Mouse (Mus musculus) brown adipose tissue, adult 24 weeks (tissue): Measurements from ENCODE around the gene Gng2. TPM values are rescaled to one million over a fixed set of nuclear protein-coding genes. Genes with fewer than 3 reads are reported as not detected.
"Not testable (repeated sequence)": the region's sequence is repeated elsewhere in the genome, so short reads cannot be mapped to it uniquely, and the experiment has no call there.

Experiments used
- H3K27ac ChIP-seq: fragments of 200-500 bp; replicated peaks from 2 replicates; pipeline ENCODE4 v1.5.1; 2012; ENCODE audit warnings: low read depth, mild to moderate bottlenecking, low read length
- H3K4me1 ChIP-seq: fragments of 200-500 bp; 2 replicates; pipeline ENCODE4 v1.6.1; 2012; ENCODE audit warnings: low read length, mixed read lengths; ENCODE audit not compliant: control insufficient read depth, insufficient read depth, insufficient read length
- H3K4me3 ChIP-seq: fragments of 200-500 bp; 2 replicates; pipeline ENCODE4 v1.5.1; 2012; ENCODE audit warnings: low read depth, mild to moderate bottlenecking, low read length, moderate library complexity; ENCODE audit not compliant: insufficient read depth
- polyA plus RNA-seq: library from polyadenylated mRNA; stranded (reverse); fragments of >200 nt; gene quantifications from 2 replicates; pipeline ENCODE4 v1.2.4, GENCODE M21; 2012; ENCODE audit not compliant: missing spikeins, insufficient read depth, insufficient read length

Gene Gng2
- polyA plus RNA-seq, 1 experiment = 14.1 TPM

- Histone ChIP-seq H3K4me1 (no peaks in the 10 kb centered on the region), H3K4me3 (no peak overlapping the region), H3K27ac (no peak overlapping the region)
Measured at GRCm38 (mm10) chr14:19927879-19928278, 49.5 kb downstream of the Gng2 start.

DNA sequence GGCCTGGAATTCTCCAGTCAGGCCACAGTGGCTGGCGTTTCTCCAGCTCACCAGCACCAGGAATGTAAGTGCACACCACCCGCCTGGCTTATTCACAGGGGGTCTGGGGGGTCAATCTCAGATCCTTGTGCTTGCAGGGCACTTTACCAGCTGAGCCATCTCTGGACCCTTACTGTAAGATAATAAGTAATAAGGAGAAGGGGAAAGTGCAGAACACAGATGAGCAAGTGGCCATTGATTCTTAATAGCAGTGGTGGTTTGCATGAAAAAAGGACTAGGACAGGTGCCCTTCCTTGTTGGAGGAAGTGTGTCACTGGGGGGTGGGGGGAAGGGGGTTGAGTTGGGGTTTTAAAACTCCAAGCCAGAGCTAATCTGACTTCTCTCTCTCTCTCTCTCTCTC, 50.3 kb downstream of the Gng2 start:
- no peak overlapping the region for H3K4me3 ChIP-seq
- no peak overlapping the region for H3K27ac ChIP-seq

GRCm38 (mm10) chr14:19926312-19926711, 51.1 kb downstream of the Gng2 start:
- Histone ChIP-seq H3K4me3 (no peak overlapping the region), H3K4me1 (no peaks in the 10 kb centered on the region), H3K27ac (no peak overlapping the region)

More for the DNA sequence above, 50.3 kb downstream of the Gng2 start:
- H3K4me1 ChIP-seq = no peaks in the 10 kb centered on the region

GRCm38 (mm10) chr14:19925157-19925556, 52.3 kb downstream of the Gng2 start:
- no peak overlapping the region for H3K27ac ChIP-seq

DNA sequence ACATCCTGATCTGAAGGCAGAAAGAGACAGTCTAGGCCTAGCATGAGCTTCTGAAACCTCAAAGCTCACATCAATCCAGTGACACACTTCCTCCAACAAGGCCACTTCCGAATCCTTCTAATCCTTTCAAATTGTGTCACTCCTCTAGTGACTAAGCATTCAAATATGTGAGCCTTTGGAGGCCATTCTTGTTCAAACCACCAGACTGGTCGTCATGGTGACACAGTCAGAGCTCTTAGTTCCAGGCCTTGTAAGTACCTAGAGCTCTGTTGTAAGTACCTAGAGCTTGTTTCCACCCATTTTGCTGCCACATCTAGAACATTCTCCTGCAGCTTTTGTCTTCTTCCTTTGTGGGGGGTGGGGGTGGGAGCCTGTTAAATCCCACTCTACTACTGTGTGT, 53.3 kb downstream of the Gng2 start:
- Histone ChIP-seq H3K27ac (no peak overlapping the region), H3K4me1 (no peaks in the 10 kb centered on the region)

More at GRCm38 (mm10) chr14:19925157-19925556, 52.3 kb downstream of the Gng2 start:
- H3K4me3 ChIP-seq = no peak overlapping the region
- no peaks in the 10 kb centered on the region for H3K4me1 ChIP-seq

DNA sequence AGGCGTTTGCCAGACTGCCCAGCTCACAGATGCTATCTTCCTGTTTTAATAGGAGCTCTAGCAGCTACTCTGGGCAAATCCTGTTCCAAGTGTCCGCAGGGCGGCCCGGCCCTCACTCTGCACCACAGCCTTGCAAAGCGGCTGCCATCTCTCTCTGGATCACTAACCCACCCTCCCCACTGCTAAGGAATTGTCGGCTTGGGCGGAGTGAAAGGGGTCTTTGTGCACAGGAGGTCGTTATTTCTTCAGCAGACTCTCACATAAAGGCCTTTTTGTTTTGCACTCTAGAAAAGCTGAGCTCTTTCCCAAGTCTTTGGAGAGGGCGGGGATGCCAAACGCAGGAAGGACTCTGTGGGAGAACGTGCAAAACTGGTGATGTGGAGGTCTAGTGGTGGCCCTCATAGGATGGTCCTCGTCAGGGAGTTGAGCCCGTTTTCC, 57.2 kb downstream of the Gng2 start:
- H3K4me3 ChIP-seq = no peak overlapping the region
- no peak overlapping the region for H3K27ac ChIP-seq
- H3K4me1 ChIP-seq = no peaks in the 10 kb centered on the region

More for the DNA sequence above, 53.3 kb downstream of the Gng2 start:
- H3K4me3 ChIP-seq = no peak overlapping the region

- H3K4me3 ChIP-seq = no peak overlapping the region
- H3K4me1 ChIP-seq = no peaks in the 10 kb centered on the region
- no peak overlapping the region for H3K27ac ChIP-seq
Measured at GRCm38 (mm10) chr14:19919789-19920188, 57.6 kb downstream of the Gng2 start.

DNA sequence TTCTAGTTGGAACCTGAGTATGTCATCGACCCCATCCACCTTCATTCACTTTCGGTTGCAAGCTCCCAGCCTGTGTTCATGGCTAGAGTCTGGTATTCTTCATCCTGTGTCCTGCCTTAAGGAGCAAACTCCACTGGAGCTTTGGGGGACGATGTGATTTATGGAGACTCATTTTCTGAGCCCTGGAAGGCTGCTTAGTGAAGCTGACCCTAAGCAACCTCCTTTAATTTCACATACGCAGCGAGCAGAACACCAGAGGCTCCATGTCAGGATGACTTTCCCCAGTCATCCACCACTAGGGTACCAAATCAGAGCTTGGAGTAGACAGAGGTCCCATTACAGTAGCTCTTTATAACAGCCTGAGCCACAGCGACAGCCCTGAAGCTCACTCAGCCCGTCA, 59.9 kb downstream of the Gng2 start:
- H3K4me3 ChIP-seq = no peak overlapping the region
- H3K27ac ChIP-seq = no peak overlapping the region
- no peaks in the 10 kb centered on the region for H3K4me1 ChIP-seq

DNA sequence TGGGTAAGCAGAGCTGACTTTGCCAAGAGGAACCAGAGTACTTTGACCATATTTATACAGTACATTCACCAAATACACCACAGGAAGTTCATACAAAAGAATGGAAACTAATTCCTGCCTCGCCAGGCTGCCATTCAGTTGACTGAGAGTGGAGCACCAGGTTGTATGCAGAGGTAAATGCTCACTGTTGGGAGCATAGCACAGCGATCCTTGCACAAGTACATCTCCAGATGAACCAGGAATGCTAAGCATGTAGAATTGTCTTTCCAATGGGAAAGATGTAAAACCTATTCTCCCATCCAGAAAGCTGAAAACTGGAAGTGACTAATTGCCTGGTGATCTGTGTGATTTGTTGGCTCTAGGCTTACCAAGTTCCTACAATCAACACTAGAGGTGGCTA, 61.1 kb downstream of the Gng2 start:
- no peak overlapping the region for H3K4me3 ChIP-seq
- no peaks in the 10 kb centered on the region for H3K4me1 ChIP-seq
- no peak overlapping the region for H3K27ac ChIP-seq

DNA sequence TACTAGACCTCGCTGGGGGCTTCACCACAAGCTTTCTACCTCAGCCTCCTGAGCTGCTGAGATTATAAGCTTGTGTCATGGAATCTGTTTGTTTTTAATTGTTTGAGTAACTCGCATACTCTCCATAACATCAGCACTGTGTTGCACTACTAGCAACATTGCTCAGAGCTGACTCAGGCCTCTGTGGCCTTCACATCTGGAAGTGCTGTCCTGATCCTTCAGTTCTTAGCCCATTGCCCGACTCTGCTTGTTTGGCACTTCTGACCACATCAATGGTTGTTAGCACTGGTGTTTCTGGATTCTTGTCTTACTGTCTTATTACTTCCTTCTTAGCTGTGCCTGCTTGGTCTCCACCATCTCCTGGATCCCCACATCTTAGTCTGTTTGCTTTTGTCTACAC, 64.5 kb downstream of the Gng2 start:
- Histone ChIP-seq H3K4me3 (no peak overlapping the region), H3K4me1 (no peaks in the 10 kb centered on the region), H3K27ac (no peak overlapping the region)

- Histone ChIP-seq H3K27ac (no peak overlapping the region), H3K4me1 (peaks cover 4% of the 10 kb centered on the region), H3K4me3 (no peak overlapping the region)
Measured at GRCm38 (mm10) chr14:19905615-19906014, 71.8 kb downstream of the Gng2 start.

GRCm38 (mm10) chr14:19904821-19905220, 72.6 kb downstream of the Gng2 start:
- no peak overlapping the region for H3K27ac ChIP-seq
- no peak overlapping the region for H3K4me3 ChIP-seq
- peaks cover 4% of the 10 kb centered on the region for H3K4me1 ChIP-seq

DNA sequence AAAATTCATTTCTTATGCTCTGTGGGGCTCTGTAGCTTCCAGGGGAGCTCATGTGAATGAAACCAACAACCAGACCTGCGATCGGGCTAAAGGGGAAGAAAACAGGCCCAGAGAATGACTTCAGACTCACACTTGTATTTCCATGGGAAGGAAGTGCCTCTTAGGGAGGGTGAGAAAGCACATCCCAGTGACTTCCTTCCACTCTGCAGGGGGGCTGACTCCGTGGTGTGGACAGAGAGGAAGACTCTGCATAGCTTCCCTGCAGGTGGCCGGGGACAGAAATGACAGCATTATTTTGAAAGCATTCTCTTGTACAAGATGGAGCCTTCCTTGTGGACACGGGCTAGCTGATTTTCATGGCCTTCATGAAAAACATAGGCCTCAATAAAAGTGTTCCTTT, 73.4 kb downstream of the Gng2 start:
- Histone ChIP-seq H3K4me1 (peaks cover 4% of the 10 kb centered on the region), H3K4me3 (no peak overlapping the region)

GRCm38 (mm10) chr14:19900492-19900891, 76.9 kb downstream of the Gng2 start:
- Histone ChIP-seq H3K27ac (no peak overlapping the region), H3K4me1 (peaks cover 4% of the 10 kb centered on the region)

More for the DNA sequence above, 73.4 kb downstream of the Gng2 start:
- 0 out of 2 replicates have a peak overlapping the region, but pooled peaks have one; percentile 59 for H3K27ac ChIP-seq

DNA sequence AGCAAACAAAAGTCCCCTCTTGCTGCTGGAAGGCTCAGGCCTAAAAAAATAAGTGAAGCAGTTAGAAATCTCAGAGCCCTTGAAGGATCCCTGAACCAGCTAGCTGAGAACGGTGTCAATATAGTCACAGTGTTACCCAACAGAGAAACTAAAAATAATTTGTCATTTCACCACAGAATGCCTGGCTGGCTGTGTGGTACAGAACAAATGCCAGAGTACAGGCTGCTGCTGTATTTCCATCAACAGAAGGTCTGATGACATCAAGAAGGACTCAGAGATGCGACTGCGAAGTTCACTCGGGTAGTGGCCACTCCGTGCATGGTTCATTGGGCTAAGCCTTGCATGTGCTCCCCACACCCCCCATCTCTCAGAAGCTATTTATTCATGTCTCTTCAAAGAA, 89.9 kb downstream of the Gng2 start:
- no peak overlapping the region for H3K4me3 ChIP-seq
- no peak overlapping the region for H3K27ac ChIP-seq
- no peaks in the 10 kb centered on the region for H3K4me1 ChIP-seq

More at GRCm38 (mm10) chr14:19900492-19900891, 76.9 kb downstream of the Gng2 start:
- no peak overlapping the region for H3K4me3 ChIP-seq

DNA sequence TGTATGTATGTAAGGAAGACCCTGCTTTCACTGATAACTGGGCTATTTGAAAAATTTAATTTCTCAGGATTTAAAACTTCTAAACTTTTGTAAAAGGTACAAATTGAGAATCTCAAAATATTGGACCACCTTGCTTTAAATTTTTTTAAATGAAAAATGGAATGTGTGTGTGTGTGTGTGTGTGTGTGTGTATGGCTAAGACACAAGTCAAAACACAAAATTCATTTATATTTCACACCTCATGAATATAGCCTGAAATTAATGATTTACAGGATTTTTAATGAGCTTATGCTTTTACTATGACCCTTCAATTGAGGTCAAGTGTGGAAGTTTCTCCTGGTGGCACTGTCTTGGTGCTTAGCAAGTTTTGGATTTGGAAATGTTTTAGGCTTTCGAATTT, 93.0 kb downstream of the Gng2 start:
- not testable (repeated sequence) for H3K4me1 ChIP-seq, H3K27ac ChIP-seq, H3K4me3 ChIP-seq
